Mouse (Mus musculus) liver, postnatal 0 days (tissue): ENCODE results near the gene Ric8b.

Experiments
- CTCF ChIP-seq: sonication (generic); IDR thresholded peaks from 2 replicates; pipeline ENCODE4 v1.5.1; 2016; ENCODE audit warnings: antibody characterized with exemption, low read depth
- EP300 ChIP-seq: IDR thresholded peaks from 2 replicates; pipeline ENCODE4 v1.6.1; 2016; ENCODE audit warnings: antibody characterized with exemption, low read depth, mild to moderate bottlenecking

GRCm38 (mm10) chr10:84998225-84998579, 80.8 kb downstream of the Ric8b start:
- no peak for TF ChIP-seq CTCF
- TF ChIP-seq EP300, result no peak
